Mouse (Mus musculus): ENCODE data around the gene Atf1.

The Atf1 gene

GRCm38 (mm10) chr15:100304019-100304991 is 76.7 kb downstream of the Atf1 start, which contains the start of gene Mettl7a1:
Gene Mettl7a1 (plus strand): TSS chr15:100304140.
- peak; percentile 67 for DNase-seq (ENCODE audit: low read depth, low spot score)

GRCm38 (mm10) chr15:100306201-100306600 is 78.6 kb downstream of the Atf1 start:
- DNase-seq (ENCODE audit: low read depth, low spot score) = no peak

GRCm38 (mm10) chr15:100307438-100308096 is 79.9 kb downstream of the Atf1 start:
- DNase-seq (ENCODE audit: low read depth, low spot score) = peak; percentile 82
